Mouse (Mus musculus) midbrain, embryonic 15.5 days (tissue): ENCODE results near the gene Ush1g. TPM values are rescaled to one million over a fixed set of nuclear protein-coding genes. Genes with fewer than 3 reads are reported as not detected.

Experiments
- ATAC-seq: fragments of 200-750 bp; cut with Nextera tagmentation; replicated peaks from 2 replicates; pipeline ENCODE4 v1.8.0; 2017; ENCODE audit warnings: moderate TSS enrichment
- H3K27ac ChIP-seq: fragments of 300-500 bp; sonication (generic); 2 replicates; pipeline ENCODE4 v1.5.1; 2015; ENCODE audit warnings: mild to moderate bottlenecking, inconsistent platforms
- H3K27me3 ChIP-seq: fragments of 300-500 bp; sonication (generic); replicated peaks from 2 replicates; pipeline ENCODE4 v1.6.1; 2015; ENCODE audit warnings: inconsistent platforms
- H3K36me3 ChIP-seq: fragments of 300-500 bp; sonication (generic); replicated peaks from 2 replicates; pipeline ENCODE4 v1.6.1; 2015; ENCODE audit warnings: inconsistent platforms
- H3K4me1 ChIP-seq: fragments of 300-500 bp; sonication (generic); 2 replicates; pipeline ENCODE4 v1.6.1; 2015; ENCODE audit warnings: inconsistent platforms
- H3K4me2 ChIP-seq: fragments of 300-500 bp; sonication (generic); 2 replicates; pipeline ENCODE4 v1.6.1; 2015; ENCODE audit warnings: inconsistent platforms, mild to moderate bottlenecking, moderate library complexity
- H3K4me3 ChIP-seq: fragments of 300-500 bp; sonication (generic); 2 replicates; pipeline ENCODE4 v1.5.1; 2015; ENCODE audit warnings: mild to moderate bottlenecking, inconsistent platforms
- H3K9ac ChIP-seq: fragments of 300-500 bp; sonication (generic); 2 replicates; pipeline ENCODE4 v1.6.1; 2015; ENCODE audit warnings: mild to moderate bottlenecking, inconsistent platforms
- H3K9me3 ChIP-seq: fragments of 300-500 bp; sonication (generic); 2 replicates; pipeline ENCODE4 v1.6.1; 2016; ENCODE audit warnings: inconsistent platforms
- WGBS: fragments of 180-500 bp; shearing (Covaris S2); methylation state at CpG from one replicate; pipeline ENCODE4 v1.1.7; 2015; ENCODE audit warnings: mixed read lengths; 5-methylcytosine and 5-hydroxymethylcytosine counted together
- polyA plus RNA-seq: library from polyadenylated mRNA; unstranded; fragments of >200 nt; fragmentation: Nextera tagmentation; extraction: Ambion mirVana; gene quantifications from 2 replicates; pipeline ENCODE4 v1.2.1, GENCODE M21; 2015

Ush1g gene
- polyA plus RNA-seq, 1 experiment from 2014 or later, result 0.09 TPM

GRCm38 (mm10) chr11:115297214-115297826 lies 24.5 kb downstream of the Ush1g start, which contains the start of gene Fads6:
TSS of gene Fads6 (minus strand) at chr11:115297663.
- Histone ChIP-seq H3K9ac (peak within 1 kb of the TSS; percentile 66), H3K9me3 (no peaks in the 10 kb centered on the region), H3K4me2 (peak within 1 kb of the TSS; percentile 83), H3K4me3 (peak within 1 kb of the TSS; percentile 62), H3K27ac (peak within 1 kb of the TSS; percentile 71), H3K4me1 (peaks cover 14% of the 10 kb centered on the region), H3K36me3 (no peaks in the 10 kb centered on the region), H3K27me3 (0 out of 2 replicates have a peak, but pooled peaks cover 5% of the 10 kb centered on the region)
- ATAC-seq, result peak; percentile 88
- 2% methylated on average over 44 of the region's 44 CpGs for WGBS

- H3K36me3 ChIP-seq, result no peaks in the 10 kb centered on the region
- H3K9ac ChIP-seq, result peak overlapping the region; percentile 66
- ATAC-seq, result no peak
- no peaks in the 10 kb centered on the region for H3K9me3 ChIP-seq
- 0 out of 2 replicates have a peak, but pooled peaks cover 5% of the 10 kb centered on the region for H3K27me3 ChIP-seq
- WGBS, result 56% methylated on average over 21 of the region's 21 CpGs
- H3K4me1 ChIP-seq, result peaks cover 14% of the 10 kb centered on the region
- H3K27ac ChIP-seq, result 0 out of 2 replicates have a peak overlapping the region, but pooled peaks have one; percentile 71
- H3K4me2 ChIP-seq, result peak overlapping the region; percentile 83
- H3K4me3 ChIP-seq, result peak overlapping the region; percentile 62
Measured at GRCm38 (mm10) chr11:115296471-115297210, 25.2 kb downstream of the Ush1g start.

DNA sequence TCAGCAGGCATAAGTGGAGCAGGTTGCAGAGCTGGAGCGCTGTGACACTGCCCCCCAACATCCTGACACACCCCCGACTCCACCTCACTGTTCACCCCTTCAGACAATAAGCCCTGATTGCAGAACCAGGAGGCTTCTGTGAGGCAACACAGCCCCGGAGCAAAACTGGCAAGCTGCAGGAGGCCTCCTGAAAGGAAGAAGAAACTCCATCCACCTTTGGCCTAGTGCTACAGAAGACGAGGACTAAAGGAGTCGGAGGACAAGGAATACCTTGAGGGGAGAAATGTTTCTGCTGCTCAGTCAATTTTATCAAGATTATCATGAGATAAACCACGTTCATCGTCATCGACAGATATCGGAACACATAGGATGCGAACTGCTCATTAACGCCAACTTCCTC lies 25.9 kb downstream of the Ush1g start:
- H3K36me3 ChIP-seq, result no peaks in the 10 kb centered on the region
- H3K4me2 ChIP-seq, result no peak overlapping the region
- no peaks in the 10 kb centered on the region for H3K9me3 ChIP-seq
- H3K4me3 ChIP-seq, result no peak overlapping the region
- H3K9ac ChIP-seq, result no peak overlapping the region
- 89% methylated on average over 11 of the region's 11 CpGs for WGBS
- peaks cover 14% of the 10 kb centered on the region for H3K4me1 ChIP-seq
- H3K27ac ChIP-seq, result no peak overlapping the region
- 0 out of 2 replicates have a peak, but pooled peaks cover 5% of the 10 kb centered on the region for H3K27me3 ChIP-seq
- no peak for ATAC-seq

DNA sequence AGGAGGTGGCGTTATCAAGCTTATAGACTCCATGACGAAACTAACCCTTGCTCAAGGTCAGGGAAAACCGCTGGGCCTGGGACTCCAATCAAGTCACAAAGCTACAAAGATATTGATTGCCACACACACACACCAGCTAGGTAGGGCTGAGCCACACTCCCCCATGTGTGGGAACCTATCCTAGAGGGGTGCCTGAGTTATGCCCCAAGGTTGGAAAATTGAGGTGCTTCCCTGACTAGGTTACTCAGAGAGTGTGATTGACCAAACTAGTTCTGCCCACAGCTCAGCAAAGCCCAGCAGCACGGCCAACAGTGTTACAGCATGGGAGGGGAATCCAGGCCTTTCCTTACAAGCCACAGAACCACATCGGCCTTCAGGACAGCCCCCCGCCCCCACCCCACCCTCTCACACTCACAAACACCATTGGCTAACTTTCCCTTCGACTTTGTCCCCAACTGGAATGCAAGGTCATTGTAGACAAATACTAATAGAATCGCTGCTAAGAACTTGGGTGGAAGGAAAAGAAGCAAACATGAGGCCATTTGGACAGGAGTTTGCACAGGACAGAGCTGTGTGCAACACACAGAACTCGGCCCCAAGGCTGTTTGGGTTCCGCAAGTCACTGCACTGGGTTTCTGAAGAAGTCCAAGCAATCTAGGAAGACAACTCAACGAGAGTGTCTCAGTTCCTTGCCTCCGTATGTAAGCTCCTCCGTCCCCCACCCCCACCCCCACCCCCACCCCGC lies 29.0 kb downstream of the Ush1g start:
- 71% methylated on average over 14 of the region's 14 CpGs for WGBS
- Histone ChIP-seq H3K4me3 (no peak overlapping the region), H3K9ac (no peak overlapping the region), H3K4me2 (no peak overlapping the region), H3K4me1 (peaks cover 14% of the 10 kb centered on the region), H3K27ac (no peak overlapping the region), H3K36me3 (no peaks in the 10 kb centered on the region), H3K9me3 (no peaks in the 10 kb centered on the region), H3K27me3 (0 out of 2 replicates have a peak, but pooled peaks cover 5% of the 10 kb centered on the region)
- no peak for ATAC-seq

DNA sequence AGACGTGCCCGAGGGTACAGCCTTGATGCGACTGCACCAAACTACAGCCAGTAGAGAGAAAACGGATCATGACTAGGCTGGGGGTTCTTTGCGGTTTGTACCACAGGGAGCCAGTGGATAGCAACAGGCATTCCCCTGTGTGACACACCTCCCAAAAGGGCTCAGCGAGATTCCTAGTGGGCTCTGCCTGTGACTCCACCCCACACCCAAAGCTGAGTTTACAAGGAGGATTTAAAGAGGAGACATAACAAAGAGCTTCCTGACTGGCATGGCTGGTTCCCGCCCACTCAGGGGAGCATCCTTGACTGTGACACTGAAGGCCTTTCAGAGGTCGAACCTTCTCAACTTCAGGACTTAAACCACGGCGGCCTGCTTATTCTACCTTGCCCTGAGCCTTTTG lies 30.3 kb downstream of the Ush1g start:
- ATAC-seq, result no peak
- 75% methylated on average over 10 of the region's 10 CpGs for WGBS
- H3K27me3 ChIP-seq, result 0 out of 2 replicates have a peak, but pooled peaks cover 3% of the 10 kb centered on the region
- no peak overlapping the region for H3K9ac ChIP-seq
- no peak overlapping the region for H3K4me3 ChIP-seq
- peaks cover 2% of the 10 kb centered on the region; the same call in 1 of the 2 replicates for H3K4me1 ChIP-seq
- H3K9me3 ChIP-seq, result no peaks in the 10 kb centered on the region
- no peaks in the 10 kb centered on the region for H3K36me3 ChIP-seq
- H3K4me2 ChIP-seq, result no peak overlapping the region
- H3K27ac ChIP-seq, result no peak overlapping the region

GRCm38 (mm10) chr11:115290919-115291318 lies 30.9 kb downstream of the Ush1g start:
- H3K4me2 ChIP-seq, result no peak overlapping the region
- no peak for ATAC-seq
- no peak overlapping the region for H3K4me3 ChIP-seq
- WGBS, result 81% methylated on average over 6 of the region's 6 CpGs
- no peaks in the 10 kb centered on the region for H3K9me3 ChIP-seq
- no peak overlapping the region for H3K27ac ChIP-seq
- H3K27me3 ChIP-seq, result no peaks in the 10 kb centered on the region
- no peaks in the 10 kb centered on the region for H3K4me1 ChIP-seq
- no peaks in the 10 kb centered on the region for H3K36me3 ChIP-seq
- H3K9ac ChIP-seq, result no peak overlapping the region

- H3K27me3 ChIP-seq, result no peaks in the 10 kb centered on the region
- no peaks in the 10 kb centered on the region for H3K36me3 ChIP-seq
- ATAC-seq, result no peak
- WGBS, result 68% methylated on average over 1 of the region's 1 CpGs
- H3K4me3 ChIP-seq, result no peak overlapping the region
- no peaks in the 10 kb centered on the region for H3K4me1 ChIP-seq
- H3K27ac ChIP-seq, result no peak overlapping the region
- H3K9ac ChIP-seq, result no peak overlapping the region
- no peaks in the 10 kb centered on the region for H3K9me3 ChIP-seq
- no peak overlapping the region for H3K4me2 ChIP-seq
Measured at GRCm38 (mm10) chr11:115290314-115290713, 31.5 kb downstream of the Ush1g start.

- Histone ChIP-seq H3K4me3 (no peak overlapping the region), H3K27me3 (no peaks in the 10 kb centered on the region), H3K4me1 (no peaks in the 10 kb centered on the region), H3K9ac (no peak overlapping the region), H3K36me3 (no peaks in the 10 kb centered on the region), H3K4me2 (no peak overlapping the region), H3K9me3 (no peaks in the 10 kb centered on the region), H3K27ac (no peak overlapping the region)
- 84% methylated on average over 8 of the region's 8 CpGs for whole genome bisulfite sequencing
- no peak for ATAC-seq
Measured at GRCm38 (mm10) chr11:115289885-115290284, 32.0 kb downstream of the Ush1g start.

DNA sequence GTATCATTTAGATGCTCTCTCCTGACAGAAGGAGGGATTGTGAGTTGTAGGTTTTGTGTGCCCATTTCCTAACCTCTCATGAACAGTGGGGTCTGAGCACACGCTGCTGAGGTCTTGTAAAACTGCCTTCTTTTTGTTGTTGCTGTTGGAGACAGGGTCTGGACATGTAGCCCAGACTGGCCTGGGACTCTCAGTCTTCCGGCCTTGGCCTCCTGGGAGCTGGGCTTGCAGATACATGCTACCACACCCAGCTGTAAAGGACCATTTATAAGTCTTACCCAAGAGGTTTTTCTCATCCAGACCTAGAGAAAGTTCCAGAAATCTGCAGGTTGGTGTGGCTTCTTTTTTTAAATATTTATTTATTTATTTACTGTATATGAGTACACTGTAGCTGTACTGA lies 33.5 kb downstream of the Ush1g start:
- WGBS, result 86% methylated on average over 2 of the region's 2 CpGs
- ATAC-seq, result no peak
- Histone ChIP-seq H3K4me2 (no peak overlapping the region), H3K27me3 (no peaks in the 10 kb centered on the region), H3K4me1 (no peaks in the 10 kb centered on the region), H3K27ac (no peak overlapping the region), H3K9me3 (no peaks in the 10 kb centered on the region), H3K9ac (no peak overlapping the region), H3K36me3 (no peaks in the 10 kb centered on the region), H3K4me3 (no peak overlapping the region)

DNA sequence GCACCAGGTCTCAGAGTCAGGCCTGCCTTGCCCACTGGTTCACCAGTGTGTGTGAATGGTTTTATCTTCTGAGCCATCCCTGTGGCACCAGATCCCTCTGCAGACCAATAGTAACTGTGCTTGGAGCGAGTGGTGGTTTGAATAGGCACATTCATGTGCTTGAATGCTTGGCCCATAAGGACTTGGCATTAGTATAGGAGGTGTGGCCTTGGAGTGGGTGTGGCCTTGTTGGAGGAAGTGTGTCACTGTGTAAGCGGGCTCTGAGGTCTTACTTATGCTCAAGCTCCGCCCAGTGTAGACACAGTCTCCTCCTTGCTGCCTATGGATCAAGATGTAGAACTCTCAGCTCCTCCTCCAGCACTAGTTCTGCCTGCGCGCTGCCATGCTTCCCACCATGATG lies 34.5 kb downstream of the Ush1g start:
- WGBS, result 83% methylated on average over 5 of the region's 5 CpGs
- Histone ChIP-seq H3K9me3 (no peaks in the 10 kb centered on the region), H3K4me2 (no peak overlapping the region), H3K27ac (no peak overlapping the region), H3K27me3 (no peaks in the 10 kb centered on the region), H3K9ac (no peak overlapping the region), H3K4me1 (no peaks in the 10 kb centered on the region), H3K4me3 (no peak overlapping the region), H3K36me3 (no peaks in the 10 kb centered on the region)
- ATAC-seq, result no peak

DNA sequence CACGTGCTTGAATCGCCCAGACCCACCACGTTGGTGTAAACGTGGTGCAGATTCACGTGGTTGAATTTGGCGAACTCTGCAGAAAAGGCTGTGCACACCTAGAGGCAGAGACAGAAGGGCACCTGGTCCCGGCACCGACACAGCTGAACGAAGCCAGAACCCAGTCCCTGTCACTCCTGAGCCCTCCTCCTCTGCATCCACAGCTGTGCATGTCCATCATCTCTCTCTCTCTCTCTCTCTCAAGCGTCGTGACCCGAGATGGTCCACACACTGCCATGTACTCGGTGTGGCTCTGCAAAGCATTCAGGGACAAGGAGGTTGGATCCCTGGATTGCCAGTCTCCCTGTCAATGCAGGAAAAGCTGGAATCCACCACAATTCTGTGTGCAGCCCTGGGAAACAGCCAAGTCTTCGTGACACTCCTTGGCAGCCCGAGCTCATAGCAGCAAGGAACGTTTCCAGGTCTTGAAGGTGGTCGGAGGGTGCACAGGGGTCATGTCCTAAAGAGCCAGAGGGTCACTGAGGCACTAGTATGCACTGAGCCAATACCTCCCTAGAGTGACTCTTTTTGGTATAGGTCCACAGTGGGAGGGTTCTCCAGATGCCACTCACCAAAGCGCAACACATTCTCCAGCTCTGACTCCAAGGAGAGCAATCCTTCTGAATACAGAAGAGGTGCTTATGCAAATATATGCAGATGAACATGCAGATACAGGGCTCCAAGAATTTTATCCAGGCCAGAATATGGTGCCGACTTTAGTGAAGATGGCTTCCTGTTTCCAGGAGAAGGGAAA lies 35.4 kb downstream of the Ush1g start:
- Histone ChIP-seq H3K4me3 (no peak overlapping the region), H3K36me3 (no peaks in the 10 kb centered on the region), H3K27ac (peak overlapping the region; percentile 45; the same call in 1 of the 2 replicates), H3K27me3 (no peaks in the 10 kb centered on the region), H3K4me2 (no peak overlapping the region), H3K4me1 (no peaks in the 10 kb centered on the region), H3K9me3 (no peaks in the 10 kb centered on the region), H3K9ac (no peak overlapping the region)
- no peak; the same call in 1 of the 2 replicates for ATAC-seq
- WGBS, result 71% methylated on average over 19 of the region's 19 CpGs
